Mouse (Mus musculus): ENCODE data around the gene Angptl1. TPM values are rescaled to one million over a fixed set of nuclear protein-coding genes. Genes with fewer than 3 reads are reported as not detected.

Gene Angptl1
- polyA plus RNA-seq, 1 experiment from 2014 or later: 96.3 TPM

GRCm38 (mm10) chr1:156852409-156852808 lies 14.0 kb downstream of the Angptl1 start:
- Histone ChIP-seq H3K27me3 (no peaks in the 10 kb centered on the region), H3K9ac (no peak overlapping the region), H3K27ac (peak overlapping the region; percentile 30; the same call in 1 of the 2 replicates), H3K4me1 (0 out of 2 replicates have a peak, but pooled peaks cover 12% of the 10 kb centered on the region), H3K9me3 (no peaks in the 10 kb centered on the region), H3K4me3 (no peak overlapping the region), H3K36me3 (peaks cover 14% of the 10 kb centered on the region), H3K4me2 (no peak overlapping the region)
- peak; percentile 67 for ATAC-seq (ENCODE audit: insufficient number of reproducible peaks, low FRiP score, low TSS enrichment, low read depth)
- 25% methylated on average over 9 of the region's 9 CpGs for WGBS

DNA sequence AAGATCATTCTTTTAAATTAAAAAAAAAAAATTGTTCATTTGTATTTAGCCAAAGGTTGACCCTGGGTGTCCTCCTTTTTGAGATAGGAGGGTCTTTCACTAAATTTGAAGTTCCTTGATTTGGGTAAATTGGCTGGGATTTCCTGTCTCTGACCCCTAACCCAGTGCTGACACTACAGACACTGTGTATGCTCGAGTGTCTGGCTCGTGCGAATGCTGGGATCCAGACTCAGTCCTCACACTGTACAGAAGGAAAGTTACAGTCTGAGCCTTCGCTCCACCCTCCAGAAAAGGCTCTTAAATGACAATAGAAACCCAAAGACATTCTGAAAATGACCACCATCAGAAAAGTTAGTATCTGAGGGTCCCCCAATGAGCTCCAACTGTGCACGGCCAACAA lies 14.5 kb downstream of the Angptl1 start:
- no peaks in the 10 kb centered on the region for H3K27me3 ChIP-seq
- H3K9ac ChIP-seq: no peak overlapping the region
- ATAC-seq (ENCODE audit: insufficient number of reproducible peaks, low FRiP score, low TSS enrichment, low read depth): no peak
- no peak overlapping the region for H3K4me2 ChIP-seq
- H3K9me3 ChIP-seq: no peaks in the 10 kb centered on the region
- H3K27ac ChIP-seq: 0 out of 2 replicates have a peak overlapping the region, but pooled peaks have one; percentile 30
- H3K4me3 ChIP-seq: no peak overlapping the region
- 67% methylated on average over 5 of the region's 5 CpGs for WGBS
- peaks cover 14% of the 10 kb centered on the region for H3K36me3 ChIP-seq
- H3K4me1 ChIP-seq: 0 out of 2 replicates have a peak, but pooled peaks cover 12% of the 10 kb centered on the region

DNA sequence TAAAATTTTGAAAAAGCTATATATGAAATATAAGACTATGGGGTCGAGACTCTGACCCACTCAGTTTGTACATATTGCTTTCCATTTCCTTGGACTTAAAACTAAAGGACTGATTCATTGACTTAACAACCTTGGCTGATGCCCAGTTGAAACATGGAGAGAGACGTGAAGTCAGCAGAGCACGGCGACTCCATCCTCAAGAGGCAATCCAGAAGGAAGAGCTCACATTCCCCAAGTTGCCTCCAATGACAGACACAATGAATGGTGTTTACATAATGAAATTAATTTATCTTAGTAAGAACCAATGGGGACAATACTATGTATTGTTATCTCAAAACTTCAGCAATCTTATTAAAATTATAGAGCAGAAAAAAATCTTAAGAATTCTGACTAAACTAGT lies 16.2 kb downstream of the Angptl1 start:
- no peaks in the 10 kb centered on the region for H3K9me3 ChIP-seq
- H3K9ac ChIP-seq: no peak overlapping the region
- H3K4me1 ChIP-seq: 0 out of 2 replicates have a peak, but pooled peaks cover 12% of the 10 kb centered on the region
- no peak overlapping the region for H3K4me2 ChIP-seq
- no peak overlapping the region for H3K27ac ChIP-seq
- ATAC-seq (ENCODE audit: insufficient number of reproducible peaks, low FRiP score, low TSS enrichment, low read depth): no peak
- no peak overlapping the region for H3K4me3 ChIP-seq
- 73% methylated on average over 4 of the region's 4 CpGs for WGBS
- H3K36me3 ChIP-seq: peaks cover 24% of the 10 kb centered on the region
- H3K27me3 ChIP-seq: no peaks in the 10 kb centered on the region

- WGBS: 91% methylated on average over 2 of the region's 2 CpGs
Measured at GRCm38 (mm10) chr1:156856666-156857065, 18.3 kb downstream of the Angptl1 start.

DNA sequence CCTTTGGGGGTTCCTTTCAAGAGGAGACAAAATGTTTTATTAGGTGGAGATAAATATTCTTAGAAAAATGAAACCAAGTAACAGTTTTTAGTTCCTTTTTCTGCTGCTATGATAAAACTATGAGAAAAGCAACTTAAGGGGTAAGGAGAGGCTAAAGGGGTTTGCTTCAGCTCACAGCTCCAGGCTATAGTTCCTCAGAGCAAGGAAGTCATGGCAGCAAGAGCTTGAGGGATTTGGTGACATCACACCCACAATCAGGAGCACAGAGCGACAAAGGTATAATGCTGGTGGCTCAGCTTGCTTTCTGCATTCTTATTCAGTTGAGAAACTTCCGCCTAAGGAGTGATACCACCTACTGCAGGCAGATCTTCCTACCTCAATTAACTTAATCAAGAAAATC lies 20.8 kb downstream of the Angptl1 start:
- H3K4me2 ChIP-seq: no peak overlapping the region
- no peak overlapping the region for H3K9ac ChIP-seq
- no peaks in the 10 kb centered on the region for H3K9me3 ChIP-seq
- ATAC-seq (ENCODE audit: insufficient number of reproducible peaks, low FRiP score, low TSS enrichment, low read depth): no peak
- 97% methylated on average over 2 of the region's 2 CpGs for WGBS
- H3K4me1 ChIP-seq: 0 out of 2 replicates have a peak, but pooled peaks cover 4% of the 10 kb centered on the region
- no peak overlapping the region for H3K27ac ChIP-seq
- no peaks in the 10 kb centered on the region for H3K27me3 ChIP-seq
- no peak overlapping the region for H3K4me3 ChIP-seq
- H3K36me3 ChIP-seq: peaks cover 32% of the 10 kb centered on the region

More at GRCm38 (mm10) chr1:156856666-156857065, 18.3 kb downstream of the Angptl1 start:
- Histone ChIP-seq H3K27ac (no peak overlapping the region), H3K4me2 (no peak overlapping the region), H3K4me3 (no peak overlapping the region), H3K27me3 (no peaks in the 10 kb centered on the region), H3K9me3 (no peaks in the 10 kb centered on the region), H3K36me3 (peaks cover 33% of the 10 kb centered on the region), H3K9ac (no peak overlapping the region), H3K4me1 (0 out of 2 replicates have a peak, but pooled peaks cover 12% of the 10 kb centered on the region)
- no peak for ATAC-seq (ENCODE audit: insufficient number of reproducible peaks, low FRiP score, low TSS enrichment, low read depth)

- 63% methylated on average over 2 of the region's 2 CpGs for WGBS
- no peak overlapping the region for H3K9ac ChIP-seq
- H3K27me3 ChIP-seq: no peaks in the 10 kb centered on the region
- peaks cover 32% of the 10 kb centered on the region for H3K36me3 ChIP-seq
- no peak overlapping the region for H3K4me2 ChIP-seq
- H3K4me3 ChIP-seq: no peak overlapping the region
- H3K4me1 ChIP-seq: 0 out of 2 replicates have a peak, but pooled peaks cover 5% of the 10 kb centered on the region
- H3K9me3 ChIP-seq: no peaks in the 10 kb centered on the region
- no peak for ATAC-seq (ENCODE audit: insufficient number of reproducible peaks, low FRiP score, low TSS enrichment, low read depth)
- no peak overlapping the region for H3K27ac ChIP-seq
Measured at GRCm38 (mm10) chr1:156859711-156860250, 21.4 kb downstream of the Angptl1 start.

DNA sequence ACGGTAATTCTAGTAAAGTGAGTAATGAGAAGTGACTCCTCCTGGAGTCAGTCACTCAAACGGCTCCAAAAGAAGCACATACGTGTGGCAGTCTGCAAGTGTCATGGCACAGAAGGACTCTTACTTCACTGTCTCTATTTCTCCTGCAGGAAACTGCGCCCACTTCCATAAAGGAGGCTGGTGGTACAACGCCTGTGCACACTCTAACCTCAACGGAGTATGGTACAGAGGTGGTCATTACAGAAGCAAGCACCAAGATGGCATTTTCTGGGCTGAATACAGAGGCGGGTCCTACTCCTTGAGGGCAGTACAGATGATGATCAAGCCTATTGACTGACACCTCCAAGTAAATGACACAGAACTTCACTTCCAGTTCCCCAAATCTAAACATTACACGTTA lies 21.9 kb downstream of the Angptl1 start:
- no peak overlapping the region for H3K4me3 ChIP-seq

GRCm38 (mm10) chr1:156861475-156862043 lies 23.2 kb downstream of the Angptl1 start:
- ATAC-seq (ENCODE audit: insufficient number of reproducible peaks, low FRiP score, low TSS enrichment, low read depth): no peak
- no peaks in the 10 kb centered on the region for H3K27me3 ChIP-seq
- H3K4me3 ChIP-seq: no peak overlapping the region
- H3K9me3 ChIP-seq: no peaks in the 10 kb centered on the region
- H3K36me3 ChIP-seq: peaks cover 29% of the 10 kb centered on the region
- no peak overlapping the region for H3K27ac ChIP-seq
- H3K9ac ChIP-seq: no peak overlapping the region
- no peak overlapping the region for H3K4me2 ChIP-seq
- 0 out of 2 replicates have a peak, but pooled peaks cover 5% of the 10 kb centered on the region for H3K4me1 ChIP-seq
- WGBS: 43% methylated on average over 4 of the region's 4 CpGs

More for the DNA sequence above, 21.9 kb downstream of the Angptl1 start:
- Histone ChIP-seq H3K9ac (no peak overlapping the region), H3K4me2 (no peak overlapping the region), H3K4me1 (0 out of 2 replicates have a peak, but pooled peaks cover 5% of the 10 kb centered on the region), H3K27me3 (no peaks in the 10 kb centered on the region), H3K9me3 (no peaks in the 10 kb centered on the region), H3K36me3 (peaks cover 32% of the 10 kb centered on the region), H3K27ac (no peak overlapping the region)
- WGBS: 79% methylated on average over 8 of the region's 8 CpGs
- ATAC-seq (ENCODE audit: insufficient number of reproducible peaks, low FRiP score, low TSS enrichment, low read depth): no peak

- no peaks in the 10 kb centered on the region for H3K27me3 ChIP-seq
- H3K4me3 ChIP-seq: no peak overlapping the region
- H3K4me1 ChIP-seq: 0 out of 2 replicates have a peak, but pooled peaks cover 5% of the 10 kb centered on the region
- H3K27ac ChIP-seq: no peak overlapping the region
- no peaks in the 10 kb centered on the region for H3K9me3 ChIP-seq
- ATAC-seq (ENCODE audit: insufficient number of reproducible peaks, low FRiP score, low TSS enrichment, low read depth): no peak
- 68% methylated on average over 3 of the region's 3 CpGs for WGBS
- H3K4me2 ChIP-seq: no peak overlapping the region
- H3K36me3 ChIP-seq: peaks cover 22% of the 10 kb centered on the region; the same call in 1 of the 2 replicates
- H3K9ac ChIP-seq: no peak overlapping the region
Measured at GRCm38 (mm10) chr1:156863726-156864125, 25.4 kb downstream of the Angptl1 start.

DNA sequence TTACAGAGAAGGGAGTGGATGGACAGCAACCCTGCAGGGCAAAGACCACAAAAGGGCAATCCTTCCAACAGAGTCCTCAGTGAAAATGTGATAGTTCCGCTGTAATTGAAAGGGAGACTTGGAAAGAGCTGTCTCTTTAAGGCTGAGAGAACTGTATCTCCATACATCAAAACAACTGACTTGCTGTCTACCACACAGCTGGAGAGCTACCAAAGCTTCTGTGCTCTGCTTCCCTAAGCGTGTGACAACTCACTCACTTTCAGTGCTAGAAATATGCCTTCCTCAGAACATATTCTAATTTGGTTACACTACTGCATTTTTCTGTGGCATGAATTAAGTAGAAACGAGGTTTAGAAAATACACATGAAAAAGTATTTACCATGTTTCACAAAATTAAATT lies 25.9 kb downstream of the Angptl1 start:
- no peak overlapping the region for H3K4me3 ChIP-seq
- H3K4me1 ChIP-seq: 0 out of 2 replicates have a peak, but pooled peaks cover 5% of the 10 kb centered on the region
- peak overlapping the region; percentile 63; the same call in 1 of the 2 replicates for H3K27ac ChIP-seq
- no peaks in the 10 kb centered on the region for H3K9me3 ChIP-seq
- no peak for ATAC-seq (ENCODE audit: insufficient number of reproducible peaks, low FRiP score, low TSS enrichment, low read depth)
- WGBS: 55% methylated on average over 3 of the region's 3 CpGs
- peaks cover 18% of the 10 kb centered on the region; the same call in 1 of the 2 replicates for H3K36me3 ChIP-seq
- no peaks in the 10 kb centered on the region for H3K27me3 ChIP-seq
- no peak overlapping the region for H3K4me2 ChIP-seq
- no peak overlapping the region for H3K9ac ChIP-seq

- no peaks in the 10 kb centered on the region for H3K4me1 ChIP-seq
- H3K9me3 ChIP-seq: no peaks in the 10 kb centered on the region
- H3K27ac ChIP-seq: no peak overlapping the region
- peaks cover 13% of the 10 kb centered on the region; the same call in 1 of the 2 replicates for H3K36me3 ChIP-seq
- no peak for ATAC-seq (ENCODE audit: insufficient number of reproducible peaks, low FRiP score, low TSS enrichment, low read depth)
- 84% methylated on average over 5 of the region's 5 CpGs for WGBS
- H3K4me3 ChIP-seq: no peak overlapping the region
- H3K27me3 ChIP-seq: no peaks in the 10 kb centered on the region
- H3K4me2 ChIP-seq: no peak overlapping the region
- no peak overlapping the region for H3K9ac ChIP-seq
Measured at GRCm38 (mm10) chr1:156870028-156870427, 31.7 kb downstream of the Angptl1 start.

GRCm38 (mm10) chr1:156870616-156871015 lies 32.3 kb downstream of the Angptl1 start:
- WGBS: 86% methylated on average over 4 of the region's 4 CpGs
- ATAC-seq (ENCODE audit: insufficient number of reproducible peaks, low FRiP score, low TSS enrichment, low read depth): no peak
- Histone ChIP-seq H3K27me3 (no peaks in the 10 kb centered on the region), H3K9ac (no peak overlapping the region), H3K4me1 (no peaks in the 10 kb centered on the region), H3K27ac (no peak overlapping the region), H3K4me2 (no peak overlapping the region), H3K36me3 (peaks cover 12% of the 10 kb centered on the region; the same call in 1 of the 2 replicates), H3K9me3 (no peaks in the 10 kb centered on the region), H3K4me3 (no peak overlapping the region)
